Mouse (Mus musculus) regulatory T cell (primary cell): ENCODE results near the gene Lrrc66.

ENCODE experiments used
- in situ Hi-C: fragments of 300-600 bp; cut with MboI, MseI; formaldehyde crosslinking; loops from one replicate; pipeline ENCODE4 v1.15.1; 2025; ENCODE audit warnings: high pct_unique_total_duplicates

Lrrc66 gene

GRCm38 (mm10) chr5:73566119-73566518 lies 66.2 kb downstream of the Lrrc66 start:
- in situ Hi-C loops = no loop called here

GRCm38 (mm10) chr5:73564038-73564437 lies 68.3 kb downstream of the Lrrc66 start:
- in situ Hi-C loops = no loop called here

- in situ Hi-C loops = no loop called here
These were observed 73.6 kb downstream of the Lrrc66 start for GRCm38 (mm10) chr5:73558756-73559155.

- in situ Hi-C loops = no loop called here
These were observed 75.4 kb downstream of the Lrrc66 start for GRCm38 (mm10) chr5:73556733-73557425.
